Mouse (Mus musculus) small intestine, adult 2 months (tissue): ENCODE data around the gene Parvb.

Source experiments
- CTCF ChIP-seq: fragments of 200-500 bp; IDR thresholded peaks from 2 replicates; pipeline ENCODE4 v1.5.1; 2012; ENCODE audit warnings: low read depth, mild to moderate bottlenecking, control low read depth, inconsistent platforms, low read length, moderate library complexity, mixed read lengths; ENCODE audit not compliant: insufficient replicate concordance, insufficient read length; ENCODE audit errors: extremely low read depth
- POLR2A ChIP-seq: fragments of 200-500 bp; IDR thresholded peaks from 2 replicates; pipeline ENCODE4 v1.6.1; 2012; ENCODE audit warnings: low read depth, mild to moderate bottlenecking, control low read depth, inconsistent platforms, low read length, moderate library complexity

GRCm38 (mm10) chr15:84364746-84365145 is 132.9 kb downstream of the Parvb start:
- TF ChIP-seq POLR2A (no peak), CTCF (no peak)
